Mouse (Mus musculus) cerebellum, adult 18-20 months (tissue): ENCODE measurements around the gene Tmem141.

Experiments
- DNase-seq, 2 experiments: peaks; one replicate each; pipeline ENCODE4 v3.0.0; 2021

Gene Tmem141

DNA sequence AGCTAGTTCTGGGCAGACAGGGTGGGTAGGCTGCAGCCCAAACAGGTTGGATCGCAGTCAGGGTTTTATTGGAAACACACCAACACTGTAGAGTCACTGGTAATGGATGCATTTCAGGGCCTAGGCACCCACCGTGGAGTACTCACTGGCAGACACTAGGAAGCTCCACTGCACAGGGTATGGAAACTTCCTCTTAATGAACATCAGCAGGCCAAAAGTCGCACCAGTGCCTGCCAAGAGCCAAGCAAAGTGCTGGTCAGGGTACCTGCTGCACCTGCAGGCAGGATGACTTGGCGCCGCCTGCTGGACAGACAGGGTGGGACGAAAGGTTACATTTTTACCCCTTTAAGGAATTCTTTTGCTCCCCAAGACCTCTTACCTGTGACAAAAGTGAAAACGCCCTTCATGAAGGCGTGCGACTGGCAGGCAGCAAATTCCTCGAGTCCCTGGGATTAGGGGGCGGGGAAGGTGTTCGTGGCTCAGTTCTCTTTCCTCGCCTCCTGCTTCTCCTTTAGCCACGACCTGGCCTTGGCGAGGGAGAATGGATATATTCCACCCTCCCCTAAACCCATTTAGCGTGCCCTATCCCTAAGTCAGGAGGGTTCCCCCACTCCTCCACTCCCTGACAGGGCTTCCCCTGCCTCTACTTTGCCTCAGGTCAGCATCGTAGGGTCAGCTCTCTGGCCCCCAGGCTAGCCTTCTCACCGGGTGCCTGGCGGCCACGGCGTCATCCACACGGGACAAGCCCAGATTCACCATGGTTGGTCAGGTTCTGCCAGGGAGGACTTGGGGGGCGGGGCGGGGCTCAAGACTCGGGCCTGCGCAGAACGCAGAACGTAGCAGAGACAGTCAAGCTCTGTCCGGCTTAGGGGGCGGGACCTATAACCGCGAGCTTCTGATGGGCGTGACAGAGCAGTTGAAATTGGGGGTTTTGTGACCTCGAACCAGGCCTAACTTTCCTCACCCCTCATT is at the start of gene Tmem141:
Gene Tmem141 (minus strand): TSS at position 777 of the 972 bp plus-strand sequence.
- peak; percentile 93 to 96 for DNase-seq

DNA sequence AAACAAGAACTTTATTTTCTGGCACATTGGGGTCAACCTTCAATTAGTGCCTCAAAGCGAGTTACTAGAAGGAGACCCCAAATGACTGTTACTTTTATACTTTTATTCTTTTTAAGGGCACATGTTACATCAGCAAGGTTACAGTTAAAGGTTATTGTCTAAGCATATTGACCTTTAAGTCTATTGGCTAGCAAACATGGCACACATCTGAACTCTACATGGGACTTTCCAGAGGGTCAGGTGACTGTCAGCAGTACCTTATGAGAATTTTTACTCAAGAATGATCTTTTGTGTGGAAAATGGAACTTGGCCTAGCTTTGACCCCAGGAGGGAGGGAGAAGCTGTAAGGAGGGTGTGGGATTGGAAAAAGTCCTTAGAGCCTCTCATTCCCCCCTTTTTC is 44.7 kb upstream of the Tmem141 start:
- DNase-seq: no peak

DNA sequence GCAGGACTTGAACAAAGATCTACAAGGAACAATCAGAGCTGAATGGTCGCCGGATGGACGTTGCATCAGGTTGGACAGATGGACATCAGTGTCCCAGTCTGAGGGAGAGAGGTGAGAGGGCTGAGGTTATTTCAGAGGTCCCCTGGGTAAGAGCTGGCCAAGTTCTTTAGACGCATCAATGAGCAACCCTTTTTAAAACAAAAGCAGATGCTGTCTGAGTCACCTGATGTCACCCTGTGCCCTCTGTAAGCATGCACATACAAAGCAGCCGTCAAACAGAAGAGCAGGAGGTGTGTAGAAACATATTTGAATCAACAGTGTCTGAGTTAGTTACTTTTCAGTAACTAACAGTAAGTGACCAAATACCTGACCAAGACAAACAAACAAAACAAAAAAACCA is 42.3 kb upstream of the Tmem141 start:
- DNase-seq: no peak

DNA sequence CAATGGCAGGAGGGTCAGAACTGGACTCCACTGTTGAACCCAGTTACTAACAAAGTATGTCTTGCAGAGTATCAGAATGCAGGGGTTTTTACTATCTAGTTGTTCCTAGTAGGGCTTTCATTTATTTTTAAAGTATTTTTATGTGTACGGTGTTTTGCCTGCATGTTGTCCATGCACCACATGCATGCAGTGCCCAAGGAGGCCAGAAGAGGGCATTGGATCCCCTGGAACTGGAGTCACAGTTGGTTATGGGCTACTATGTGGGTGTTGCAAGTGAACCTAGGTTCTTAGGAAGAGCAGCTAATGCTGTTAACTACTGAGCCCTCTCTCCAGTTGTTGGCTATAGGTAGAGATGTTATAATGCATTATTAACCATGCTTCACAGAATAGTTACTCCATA is 41.7 kb upstream of the Tmem141 start:
- peak; percentile 48 to 58 for DNase-seq

DNA sequence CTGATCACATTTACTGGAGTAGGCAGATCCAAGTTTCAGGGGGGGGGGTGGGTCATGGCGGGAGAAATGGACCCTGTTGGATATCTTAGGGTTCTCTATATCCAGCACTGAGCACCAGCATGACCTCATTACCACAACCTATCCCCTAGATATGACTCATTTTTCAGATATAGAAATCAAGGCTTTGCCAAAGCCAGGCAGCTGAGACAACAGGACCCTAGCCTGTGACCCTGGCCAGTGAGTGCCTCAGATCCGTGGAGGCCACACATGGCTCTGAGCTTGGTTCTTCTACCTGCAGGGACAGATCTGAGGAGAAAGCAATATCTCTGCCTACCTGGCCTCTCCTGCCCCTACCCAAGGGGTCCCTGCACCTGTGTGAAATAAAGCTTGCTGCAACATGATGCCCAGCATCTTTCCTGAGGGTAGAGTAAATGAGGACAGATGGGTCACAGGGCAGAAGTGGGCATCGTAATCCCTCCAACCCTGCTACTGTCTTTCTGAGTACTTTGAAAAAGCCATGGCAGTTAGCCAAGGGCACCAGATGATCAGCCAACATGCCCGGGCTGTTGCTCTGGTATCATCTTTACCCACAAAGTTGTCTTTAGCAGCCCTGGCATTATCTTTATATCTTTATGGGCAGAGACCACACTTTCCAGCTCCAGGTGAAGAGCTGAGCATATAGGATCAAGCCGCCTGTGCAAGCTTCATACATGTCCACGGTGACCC is 39.6 kb upstream of the Tmem141 start:
- DNase-seq: no peak

DNA sequence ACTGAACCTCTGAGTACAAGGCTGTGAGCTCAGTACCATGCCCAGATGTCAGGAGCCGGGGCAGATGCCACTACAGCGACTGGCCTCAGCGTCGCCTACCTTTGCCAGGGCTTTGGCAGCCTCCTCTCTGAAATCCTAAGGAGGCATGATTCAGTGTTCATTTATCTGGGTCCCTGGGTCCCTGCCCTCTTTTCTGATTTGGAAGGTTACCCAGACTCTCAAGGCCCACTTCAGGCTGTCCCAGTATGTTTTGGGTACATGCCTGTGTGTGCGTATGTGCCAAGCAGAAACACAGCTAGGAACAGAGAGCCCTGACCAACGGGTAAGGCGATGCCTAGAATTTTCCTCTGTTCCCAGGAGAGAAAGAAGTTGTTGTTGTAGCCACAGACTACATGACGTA is 38.5 kb upstream of the Tmem141 start:
- no peak for DNase-seq

DNA sequence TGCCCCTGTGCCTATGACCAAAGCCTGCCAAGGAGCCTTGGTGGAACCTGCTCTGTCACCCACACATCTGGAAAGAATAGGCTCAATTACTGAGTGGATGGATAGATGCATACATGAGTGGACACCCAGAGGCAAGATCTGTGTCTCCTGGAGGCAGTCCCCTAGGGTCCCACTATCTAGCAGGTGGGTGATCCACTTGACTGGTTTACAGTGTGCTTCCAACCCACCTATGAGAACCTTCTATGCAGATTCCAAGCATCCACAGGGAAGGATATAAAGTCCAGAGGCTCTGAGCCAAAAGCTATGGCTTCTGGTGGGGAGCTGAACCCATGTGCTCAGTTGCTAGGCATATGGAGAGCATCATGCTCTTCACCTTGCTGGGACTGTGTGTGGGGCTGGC is 35.8 kb upstream of the Tmem141 start, which contains the start of gene Lcn5:
Gene Lcn5 (plus strand): TSS at position 301 of the 400 bp plus-strand sequence.
- no peak for DNase-seq

DNA sequence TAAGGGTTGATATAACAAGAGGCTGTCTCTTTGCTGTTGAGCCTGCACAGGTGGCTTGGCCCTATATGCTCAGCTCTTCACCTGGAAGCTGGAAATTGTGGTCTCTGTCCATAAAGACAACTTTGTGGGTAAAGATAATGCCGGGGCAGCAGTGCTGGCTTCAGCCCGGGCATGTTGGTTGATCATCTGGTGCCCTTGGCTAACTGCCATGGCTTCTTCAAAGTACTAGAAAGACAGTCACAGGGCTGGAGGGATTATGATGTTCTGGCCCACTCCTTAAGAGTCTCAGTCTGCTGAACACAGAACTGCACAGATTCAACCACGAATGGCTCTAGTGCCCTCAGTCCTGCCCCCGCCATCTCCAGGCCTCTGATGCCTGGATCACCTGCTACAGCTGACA is 35.4 kb upstream of the Tmem141 start:
- DNase-seq: peak; percentile 46

DNA sequence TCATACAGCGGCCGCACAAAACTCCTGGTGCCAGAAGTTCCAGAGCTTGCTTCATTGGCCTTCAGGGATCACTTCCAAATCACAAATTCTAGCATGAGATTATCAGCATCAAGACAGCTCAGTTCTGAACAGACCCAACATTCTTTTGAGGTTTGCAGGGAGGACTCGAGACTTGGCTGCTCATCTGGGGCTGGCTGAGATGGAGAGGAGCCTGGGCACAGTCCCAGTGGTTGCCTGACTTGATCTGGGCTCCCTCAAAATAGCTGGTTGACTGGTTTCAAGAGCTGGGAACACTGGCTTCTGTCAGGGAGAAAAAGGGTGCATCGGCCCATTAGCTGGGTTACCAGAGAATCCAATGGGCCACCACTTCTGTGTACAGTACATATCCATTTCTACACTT is 34.9 kb upstream of the Tmem141 start:
- DNase-seq: peak; percentile 7 to 13

DNA sequence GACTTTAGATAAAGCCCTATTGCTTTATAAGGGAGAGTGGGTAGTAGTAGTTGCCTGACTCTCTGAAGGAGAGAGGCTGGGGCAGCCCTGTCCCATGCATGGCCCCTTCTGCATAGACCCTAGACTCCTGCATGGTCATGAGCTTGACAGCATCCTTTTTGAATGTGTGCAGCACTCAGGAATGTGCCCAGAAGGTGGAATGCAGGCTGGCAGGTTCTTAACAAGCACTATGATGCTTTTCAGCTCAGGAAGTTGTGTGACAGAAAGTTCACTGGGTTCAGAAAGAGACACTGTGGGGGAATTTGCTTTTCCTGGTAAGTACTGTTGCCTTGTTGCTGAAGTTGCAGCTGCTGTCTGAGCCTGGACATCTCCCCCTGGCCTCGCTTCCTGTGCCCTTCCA is 32.7 kb upstream of the Tmem141 start:
- DNase-seq: no peak

DNA sequence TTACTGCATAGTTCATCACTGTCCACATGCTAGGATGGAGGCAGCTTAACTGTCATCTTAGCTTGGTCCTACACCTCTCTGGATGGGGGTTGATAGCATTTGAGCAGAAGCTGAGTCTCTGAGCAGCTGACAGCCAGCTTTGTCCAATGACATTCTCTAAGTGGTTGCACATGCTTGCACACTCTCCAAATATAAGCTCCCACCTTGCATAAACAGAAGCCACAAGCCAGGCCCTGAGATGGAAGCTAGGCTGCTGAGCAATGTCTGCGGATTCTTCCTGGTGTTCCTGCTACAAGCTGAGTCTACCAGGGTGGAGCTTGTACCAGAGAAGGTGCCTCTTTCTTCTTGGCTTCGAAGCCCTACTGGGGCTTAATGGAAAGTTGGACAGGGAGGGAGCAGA is 31.1 kb upstream of the Tmem141 start, which contains the start of gene Lcn8:
Gene Lcn8 (plus strand): TSS at position 219 of the 400 bp plus-strand sequence.
- no peak for DNase-seq

DNA sequence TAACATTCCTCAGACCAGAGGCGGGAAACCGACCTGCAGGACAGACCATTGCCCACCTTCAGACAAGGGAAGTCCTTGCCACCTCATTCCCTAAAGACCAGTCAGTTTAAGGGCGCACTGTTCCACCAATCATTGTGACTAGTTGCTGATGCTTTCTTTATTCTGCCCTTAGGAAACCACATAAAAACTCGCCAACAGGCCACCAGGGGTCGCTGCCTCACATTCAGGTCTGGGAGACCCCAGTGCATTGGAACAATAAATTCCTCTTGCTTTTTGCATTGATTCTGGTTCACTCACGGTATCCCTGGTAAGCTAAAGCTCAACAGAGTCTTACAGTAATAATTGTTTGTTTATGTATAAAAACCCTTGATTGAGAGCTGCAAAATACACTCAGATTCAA is 18.1 kb upstream of the Tmem141 start:
- DNase-seq: peak in 1 of 2 experiments; percentile 30

DNA sequence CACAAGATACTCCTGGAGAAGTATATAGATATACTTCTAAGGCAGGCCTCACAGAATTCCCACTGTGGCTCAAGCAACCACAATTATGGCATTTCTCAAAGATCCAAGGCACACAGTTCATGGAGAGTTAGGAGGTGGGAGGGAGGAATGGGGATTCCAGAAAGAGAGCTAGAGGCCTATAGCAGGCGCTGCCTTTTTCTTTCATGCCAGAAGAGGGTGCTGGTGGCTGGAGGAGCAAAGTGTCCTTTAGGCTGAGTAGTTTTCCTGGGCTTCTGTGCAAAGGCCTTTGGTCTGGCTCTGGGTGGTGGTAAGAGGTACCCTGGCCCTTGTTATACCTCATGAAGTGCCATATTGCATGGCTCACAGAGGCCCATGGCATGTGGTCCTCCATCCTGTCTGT is 12.2 kb upstream of the Tmem141 start:
- no peak for DNase-seq

DNA sequence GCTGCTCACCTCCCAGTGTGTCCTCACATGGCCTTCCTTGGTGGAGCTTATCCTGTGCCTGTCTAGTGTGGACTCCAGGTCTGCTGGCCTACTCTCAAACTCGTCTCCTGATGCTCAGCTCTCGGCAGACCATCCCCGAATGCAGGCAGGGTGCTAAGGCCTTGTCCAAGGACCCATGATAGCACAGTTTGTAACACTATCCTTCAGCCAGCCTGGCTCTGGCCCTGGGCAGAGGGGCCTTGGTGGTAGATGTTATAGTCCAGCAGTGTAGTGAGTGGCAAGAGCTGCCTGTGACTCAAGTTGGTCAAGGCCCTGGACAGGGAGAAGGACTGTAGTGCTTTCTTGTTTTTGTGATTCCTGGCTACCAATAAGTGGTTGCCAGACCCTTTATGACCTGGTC is 11.8 kb upstream of the Tmem141 start:
- DNase-seq: no peak

DNA sequence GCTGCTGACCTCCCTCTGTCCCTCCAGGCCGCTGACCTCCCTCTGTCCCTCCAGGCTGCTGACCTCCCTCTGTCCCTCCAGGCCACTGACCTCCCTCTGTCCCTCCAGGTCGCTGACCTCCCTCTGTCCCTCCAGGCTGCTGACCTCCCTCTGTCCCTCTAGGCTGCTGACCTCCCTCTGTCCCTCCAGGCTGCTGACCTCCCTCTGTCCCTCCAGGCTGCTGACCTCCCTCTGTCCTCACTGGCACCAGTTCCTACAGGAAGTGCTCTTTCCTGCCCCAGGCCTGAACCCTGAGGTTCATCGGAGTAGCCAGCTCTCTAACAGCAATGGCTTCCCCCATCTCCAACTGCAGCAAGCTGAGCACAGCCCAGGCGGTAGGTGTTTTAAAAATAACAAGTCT is 6.9 kb upstream of the Tmem141 start:
- no peak for DNase-seq

DNA sequence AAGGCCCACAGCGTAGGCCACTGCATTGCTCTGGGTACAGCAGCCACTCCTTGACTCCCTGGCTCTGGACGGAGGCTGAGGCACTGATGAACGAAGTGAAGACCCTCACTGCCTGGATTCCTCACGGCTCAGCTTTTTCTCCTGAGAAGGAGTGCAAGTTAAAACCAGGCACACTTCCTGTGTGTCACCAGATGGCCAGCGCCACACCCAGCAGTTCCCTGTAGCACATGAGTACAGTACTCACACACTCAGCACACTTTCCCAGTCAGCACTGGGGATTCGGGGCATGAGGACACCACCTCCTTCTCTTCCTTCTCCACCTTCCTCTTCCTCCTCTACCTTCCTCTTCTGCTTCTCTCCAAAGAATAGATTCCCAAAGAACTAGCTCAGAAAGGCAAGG is 6.0 kb upstream of the Tmem141 start, which contains the start of gene Fcna:
Gene Fcna (minus strand): TSS at position 220 of the 400 bp plus-strand sequence.
- DNase-seq: no peak

DNA sequence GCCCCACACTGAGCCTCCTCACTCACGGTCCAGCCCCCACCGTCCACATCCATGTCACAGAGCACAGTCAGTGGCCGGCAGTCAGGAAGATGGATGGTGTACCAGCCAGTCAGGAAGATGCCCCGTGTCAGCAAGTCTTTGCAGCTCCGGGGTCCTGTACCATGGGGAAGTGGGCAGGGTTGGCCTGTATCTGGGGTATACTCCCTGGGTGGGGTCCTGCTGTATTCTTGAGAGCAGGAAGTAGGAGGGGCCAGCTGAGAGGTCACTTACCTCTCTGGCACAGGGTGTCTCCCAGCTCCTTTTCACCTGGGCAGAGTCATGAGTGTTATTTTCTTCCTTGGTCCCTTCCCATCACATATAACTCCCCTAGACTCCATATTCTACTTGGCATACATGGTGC is 4.2 kb upstream of the Tmem141 start:
- no peak for DNase-seq

DNA sequence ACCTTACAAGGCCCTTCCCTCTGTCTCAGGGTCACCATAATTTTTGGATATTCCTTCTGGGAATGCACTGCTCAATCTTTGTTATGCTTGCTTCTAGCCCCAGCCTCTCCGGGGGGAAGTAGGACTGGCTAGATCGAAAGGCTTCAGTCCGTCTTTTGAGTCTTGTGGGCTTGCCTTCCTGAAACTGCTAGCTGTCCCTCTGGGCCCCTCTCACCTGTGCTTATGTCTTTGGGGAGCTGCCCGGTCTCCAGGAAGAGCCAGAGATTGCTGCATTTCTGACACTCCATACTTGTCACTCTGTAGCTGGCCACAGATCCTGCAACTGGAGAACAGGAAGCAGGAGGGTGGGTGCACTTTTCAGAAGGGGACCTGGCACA is 965 bp downstream of the Tmem141 start:
- DNase-seq: no peak

DNA sequence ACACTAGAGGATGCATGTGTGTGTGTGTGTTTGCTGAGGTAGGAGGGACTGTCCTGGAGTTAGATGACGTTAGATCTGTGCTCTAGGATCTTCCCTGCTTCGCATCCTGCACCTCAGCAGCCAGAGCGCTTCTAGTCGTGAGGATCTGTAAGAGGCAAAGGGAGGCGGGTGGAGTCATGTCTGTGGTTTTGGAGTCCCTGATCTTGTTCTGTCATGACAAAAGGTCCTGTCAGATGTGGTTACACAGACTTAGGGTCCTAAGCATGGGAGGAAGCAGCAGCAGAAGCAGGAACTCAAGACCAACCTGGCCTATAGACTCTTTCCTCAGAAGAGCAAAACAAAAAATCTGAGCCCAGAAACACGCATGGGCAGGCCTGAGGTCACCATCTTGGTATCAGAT is 1.4 kb downstream of the Tmem141 start:
- DNase-seq: no peak

DNA sequence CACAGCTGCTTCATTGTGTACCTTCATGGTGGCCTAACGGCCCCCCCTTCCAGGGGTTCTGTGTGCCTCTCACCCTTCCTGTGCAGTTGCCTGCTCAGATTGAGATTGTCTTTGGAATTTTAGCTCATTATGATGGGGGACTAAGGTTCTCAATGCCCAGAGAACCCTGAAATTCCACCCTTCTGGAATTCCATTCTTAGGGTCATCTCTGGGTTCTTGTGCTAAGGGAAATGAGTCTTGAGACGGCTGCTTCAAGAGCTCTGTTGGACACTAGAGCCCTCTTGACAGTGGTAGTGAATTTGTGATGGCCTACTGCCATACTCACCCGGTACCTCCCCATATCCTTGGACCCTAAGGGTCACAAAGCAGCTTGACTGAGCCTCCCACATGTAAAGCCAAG is 4.2 kb downstream of the Tmem141 start, which contains the start of gene Ccdc183:
Gene Ccdc183 (minus strand): TSS at position 101 of the 400 bp plus-strand sequence.
- no peak for DNase-seq

DNA sequence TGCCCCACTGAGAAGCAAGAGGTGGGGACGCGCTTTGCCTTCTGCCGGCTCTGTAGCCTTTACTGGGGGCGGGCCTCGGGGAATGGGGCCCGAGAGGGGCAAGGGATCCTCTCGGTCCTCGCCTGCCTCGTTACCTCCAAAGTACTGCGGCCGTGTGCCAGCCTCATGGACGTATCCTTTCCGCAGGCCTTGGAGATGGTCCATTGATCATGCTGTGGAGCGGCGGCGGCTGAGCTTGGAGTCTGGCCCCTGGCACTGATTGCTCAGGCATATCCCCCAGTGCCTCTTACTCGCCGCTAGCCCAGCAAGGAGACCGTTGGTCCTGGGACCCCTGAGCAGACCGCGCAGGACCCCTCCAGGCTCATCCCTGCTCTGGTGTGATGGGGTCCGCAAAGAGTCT is 5.4 kb downstream of the Tmem141 start:
- no peak for DNase-seq

DNA sequence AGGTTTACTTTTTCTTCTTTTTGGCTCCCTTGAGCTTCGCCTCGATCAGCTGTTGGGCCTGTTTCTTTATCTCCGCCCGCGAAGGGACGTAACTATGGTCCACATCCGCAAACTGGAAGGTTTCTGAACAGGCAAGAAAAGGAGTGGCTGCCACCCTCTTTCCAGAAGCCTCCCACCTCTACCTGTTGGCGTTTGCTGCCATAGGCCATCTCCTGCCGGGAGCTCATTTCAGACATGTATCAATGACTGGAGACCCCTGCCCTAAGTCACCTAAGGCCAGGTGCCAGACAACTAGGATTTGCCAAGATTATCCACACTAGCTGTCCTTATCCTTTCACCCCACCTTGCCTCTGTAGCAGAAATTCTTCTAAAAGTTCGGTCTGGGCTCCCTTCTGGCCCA is 13.1 kb downstream of the Tmem141 start:
- peak in 1 of 2 experiments; percentile 27 for DNase-seq

DNA sequence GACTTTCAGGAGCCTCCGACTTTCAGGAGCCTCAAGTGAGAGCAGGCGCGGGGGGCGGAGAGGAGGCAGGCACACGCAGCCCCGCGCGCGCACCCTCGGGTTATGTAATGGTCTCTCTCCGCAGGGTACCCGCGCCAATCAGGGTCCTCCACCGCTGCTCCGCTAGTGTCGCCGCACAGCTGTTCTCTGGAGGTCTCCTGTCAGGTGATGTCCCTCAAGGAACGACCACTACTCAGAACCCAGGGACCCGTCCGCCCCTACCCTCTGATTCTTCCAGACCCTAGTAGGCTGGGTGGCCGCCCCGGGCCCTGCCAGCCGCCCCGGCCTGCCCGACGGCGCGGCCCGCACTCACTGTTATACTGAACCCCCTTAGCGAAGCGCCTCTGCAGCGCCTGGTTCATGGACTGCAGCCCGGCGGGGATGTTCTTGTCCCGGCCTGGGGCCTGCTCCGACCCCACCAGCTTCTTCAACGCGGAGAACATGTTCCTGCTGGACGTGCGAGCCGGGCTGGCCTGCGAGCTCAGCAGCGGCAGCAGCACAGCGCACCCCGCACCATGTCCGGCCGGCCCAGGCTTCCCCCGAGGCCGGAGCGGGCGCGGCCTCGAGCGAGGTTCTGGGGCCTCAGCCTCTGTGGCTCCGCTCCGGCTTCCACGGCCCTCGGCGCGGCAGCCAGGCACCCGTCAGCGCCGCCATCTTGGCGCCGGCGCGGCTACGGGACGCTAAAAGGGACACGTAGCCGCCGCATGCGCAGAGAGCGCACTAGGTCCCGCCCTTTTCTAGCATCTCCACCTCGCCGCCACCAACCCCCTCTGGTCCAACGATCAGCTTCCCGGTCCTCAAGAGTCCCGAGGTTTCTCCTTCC is 13.8 kb downstream of the Tmem141 start, which contains the start of gene Rabl6:
Gene Rabl6 (minus strand): TSS at position 761 of the 862 bp plus-strand sequence.
- DNase-seq: peak; percentile 84 to 98
